Mouse (Mus musculus) embryonic facial prominence, embryonic 12.5 days (tissue): Measurements from ENCODE around the gene Lipc. TPM values are rescaled to one million over a fixed set of nuclear protein-coding genes. Genes with fewer than 3 reads are reported as not detected.

Experiments
- ATAC-seq: fragments of 200-750 bp; cut with Nextera tagmentation; 2 replicates; pipeline ENCODE4 v1.8.0; 2017; ENCODE audit not compliant: insufficient number of reproducible peaks, insufficient read depth, low FRiP score, low TSS enrichment
- H3K27ac ChIP-seq: fragments of 300-500 bp; sonication (generic); 2 replicates; pipeline ENCODE4 v1.5.1; 2016; ENCODE audit warnings: mild to moderate bottlenecking
- H3K27me3 ChIP-seq: fragments of 300-500 bp; sonication (generic); 2 replicates; pipeline ENCODE4 v1.6.1; 2016; ENCODE audit warnings: mild to moderate bottlenecking, moderate library complexity
- H3K36me3 ChIP-seq: fragments of 300-500 bp; sonication (generic); 2 replicates; pipeline ENCODE4 v1.6.1; 2016; ENCODE audit warnings: mild to moderate bottlenecking
- H3K4me1 ChIP-seq: fragments of 300-500 bp; sonication (generic); 2 replicates; pipeline ENCODE4 v1.6.1; 2016
- H3K4me2 ChIP-seq: fragments of 300-500 bp; sonication (generic); replicated peaks from 2 replicates; pipeline ENCODE4 v1.6.1; 2016; ENCODE audit warnings: mild to moderate bottlenecking, moderate library complexity
- H3K4me3 ChIP-seq: fragments of 300-500 bp; sonication (generic); 2 replicates; pipeline ENCODE4 v1.5.1; 2016; ENCODE audit warnings: mild to moderate bottlenecking
- H3K9ac ChIP-seq: fragments of 300-500 bp; sonication (generic); 2 replicates; pipeline ENCODE4 v1.6.1; 2016; ENCODE audit warnings: mild to moderate bottlenecking, moderate library complexity
- H3K9me3 ChIP-seq: fragments of 300-500 bp; sonication (generic); 2 replicates; pipeline ENCODE4 v1.6.1; 2016; ENCODE audit warnings: mild to moderate bottlenecking, moderate library complexity
- WGBS: fragments of 180-500 bp; shearing (Covaris S2); methylation state at CpG from one replicate; pipeline ENCODE4 v1.1.7; 2016; 5-methylcytosine and 5-hydroxymethylcytosine counted together
- polyA plus RNA-seq: library from polyadenylated mRNA; unstranded; fragments of >200 nt; fragmentation: Nextera tagmentation; extraction: Ambion mirVana; gene quantifications from 2 replicates; pipeline ENCODE4 v1.2.1, GENCODE M21; 2016

Lipc gene
- polyA plus RNA-seq, 1 experiment from 2014 or later = not detected

DNA sequence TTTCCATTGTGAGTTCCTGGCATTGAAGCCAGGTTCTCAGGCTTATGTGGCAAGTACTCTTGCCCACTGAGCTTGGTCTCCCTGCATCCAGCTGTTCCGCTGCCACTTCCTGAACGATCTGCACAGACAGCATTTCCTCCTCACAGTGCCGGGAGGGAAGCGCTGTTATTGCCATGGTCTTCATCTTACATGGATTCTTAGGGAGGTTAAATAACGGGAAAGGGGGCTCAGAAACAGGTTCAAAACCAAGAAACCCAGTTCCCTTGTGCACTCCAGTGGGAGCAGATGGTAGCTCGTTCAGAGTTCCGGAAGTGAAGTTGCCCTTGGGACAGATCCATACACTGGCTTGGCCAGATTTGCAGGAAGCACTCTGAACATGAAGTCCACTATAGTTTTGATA, 119.8 kb downstream of the Lipc start:
- Histone ChIP-seq H3K4me2 (no peak overlapping the region), H3K4me1 (peaks cover 10% of the 10 kb centered on the region; the same call in 1 of the 2 replicates), H3K4me3 (no peak overlapping the region), H3K27ac (no peak overlapping the region), H3K9me3 (no peaks in the 10 kb centered on the region), H3K36me3 (no peaks in the 10 kb centered on the region), H3K27me3 (no peaks in the 10 kb centered on the region), H3K9ac (no peak overlapping the region)
- 70% methylated on average over 7 of the region's 7 CpGs for WGBS
- no peak for ATAC-seq

DNA sequence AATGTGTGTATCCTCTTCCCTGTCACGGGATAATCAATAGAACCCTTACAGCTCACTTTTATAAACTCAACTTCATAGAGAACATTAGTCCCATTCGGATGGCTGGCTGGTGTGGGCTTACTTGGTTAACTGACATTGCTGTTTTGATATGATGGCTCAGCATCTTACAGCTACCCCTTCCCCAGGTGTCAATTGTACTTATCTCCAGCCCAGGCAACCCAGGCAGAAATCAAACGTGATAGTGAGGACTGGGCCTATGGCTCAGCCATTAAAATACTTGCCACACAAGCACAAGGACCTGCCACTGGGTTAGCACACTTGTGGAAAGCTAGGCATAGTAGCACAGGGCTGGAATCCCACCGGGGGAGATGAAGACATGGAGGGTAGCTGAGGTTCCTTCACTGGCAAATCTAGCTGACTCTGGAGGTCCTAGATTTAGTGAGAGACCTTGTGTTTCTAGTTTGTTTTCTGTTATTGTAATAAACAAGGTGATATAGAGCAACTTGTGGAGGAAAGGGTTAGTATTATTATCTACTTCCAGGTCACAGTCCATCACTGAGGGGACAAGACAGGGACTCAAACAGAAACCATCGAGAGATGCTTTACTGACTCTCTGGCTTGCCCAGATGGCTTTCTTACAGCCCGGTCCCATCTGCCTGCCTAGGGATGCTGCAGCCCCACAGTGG, 121.0 kb downstream of the Lipc start:
- Histone ChIP-seq H3K27ac (no peak overlapping the region), H3K4me1 (peaks cover 10% of the 10 kb centered on the region; the same call in 1 of the 2 replicates), H3K9ac (no peak overlapping the region), H3K9me3 (no peaks in the 10 kb centered on the region), H3K4me3 (no peak overlapping the region), H3K36me3 (no peaks in the 10 kb centered on the region), H3K4me2 (no peak overlapping the region), H3K27me3 (no peaks in the 10 kb centered on the region)
- no peak for ATAC-seq
- 75% methylated on average over 6 of the region's 6 CpGs for WGBS

DNA sequence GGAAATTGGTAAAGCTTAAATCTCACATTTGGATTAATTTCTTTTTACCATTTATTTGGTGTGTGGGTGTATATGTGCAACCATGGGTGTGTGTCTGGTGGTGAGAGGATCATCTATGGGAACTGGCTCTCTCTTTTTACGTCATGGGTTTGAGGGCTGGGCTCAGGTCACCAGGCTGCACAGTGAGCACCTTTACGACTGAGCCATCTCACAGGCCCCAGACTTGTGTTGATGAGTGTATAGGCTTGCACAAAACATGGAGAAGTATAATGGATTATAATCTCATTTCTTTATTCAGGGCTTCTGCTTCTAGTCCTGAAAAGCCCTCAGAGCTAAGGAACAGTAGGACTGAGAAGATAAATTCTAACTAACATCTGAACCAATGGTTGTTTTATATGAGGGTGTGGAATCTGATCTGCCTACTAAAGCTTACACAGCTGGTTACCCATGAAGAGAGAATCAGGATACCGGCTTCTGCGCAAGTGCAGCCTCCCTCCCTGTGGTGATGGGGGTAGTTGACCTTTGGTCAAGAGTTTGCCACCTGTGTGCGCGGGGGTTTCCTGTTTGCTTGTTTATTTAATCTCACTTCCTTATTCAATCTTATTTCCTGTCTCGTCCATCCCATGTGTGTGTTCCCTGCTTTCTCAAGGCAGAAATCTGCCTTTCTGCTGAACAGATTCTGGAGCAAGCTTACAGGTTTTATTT, 122.1 kb downstream of the Lipc start:
- Histone ChIP-seq H3K9me3 (no peaks in the 10 kb centered on the region), H3K4me3 (no peak overlapping the region), H3K36me3 (no peaks in the 10 kb centered on the region), H3K9ac (no peak overlapping the region), H3K4me2 (no peak overlapping the region), H3K4me1 (peaks cover 10% of the 10 kb centered on the region; the same call in 1 of the 2 replicates), H3K27ac (no peak overlapping the region), H3K27me3 (no peaks in the 10 kb centered on the region)
- ATAC-seq = no peak
- WGBS = 29% methylated on average over 7 of the region's 7 CpGs

DNA sequence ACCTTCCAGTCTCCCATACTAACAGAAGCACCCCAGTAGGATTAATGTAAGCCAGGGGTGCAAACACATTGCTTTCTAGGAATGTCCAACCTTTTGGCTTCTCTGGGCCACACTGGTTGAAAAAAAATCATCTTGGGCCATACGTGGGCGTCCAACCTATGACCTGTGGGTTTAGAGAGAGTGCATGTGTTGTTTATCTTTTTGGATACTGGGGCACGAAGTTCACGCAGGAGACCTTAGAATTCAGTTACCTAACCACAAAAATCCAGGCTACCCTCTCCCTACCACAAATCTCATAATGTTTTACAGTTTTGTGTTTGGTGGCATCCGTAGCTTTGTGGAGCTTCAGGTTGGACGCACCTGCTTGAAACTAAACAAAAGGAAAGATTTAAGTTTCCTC, 124.1 kb downstream of the Lipc start:
- ATAC-seq = no peak

DNA sequence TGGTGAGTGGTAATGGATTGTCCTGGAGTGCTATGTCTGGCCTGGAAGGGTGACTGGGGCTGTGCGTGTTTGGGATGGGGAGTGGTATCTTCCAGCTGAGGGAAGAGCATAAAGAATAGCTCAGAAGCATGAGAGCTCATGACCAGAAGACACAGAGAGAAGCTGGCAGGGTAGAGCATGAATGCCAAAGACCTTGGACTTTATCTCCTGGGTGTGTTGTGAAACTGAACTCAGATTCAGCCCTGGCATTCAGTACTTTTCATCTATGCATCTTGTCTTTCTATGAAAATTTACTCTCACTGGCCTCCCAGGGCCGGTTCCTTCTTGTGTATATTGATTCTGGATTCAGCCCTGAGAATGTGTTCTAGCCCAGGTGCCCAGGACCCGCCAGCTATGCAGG, 127.9 kb downstream of the Lipc start:
- WGBS = 79% methylated on average over 3 of the region's 3 CpGs
- H3K9me3 ChIP-seq = no peaks in the 10 kb centered on the region
- no peaks in the 10 kb centered on the region for H3K27me3 ChIP-seq
- H3K36me3 ChIP-seq = no peaks in the 10 kb centered on the region
- no peak for ATAC-seq
- no peak overlapping the region for H3K4me3 ChIP-seq
- H3K27ac ChIP-seq = no peak overlapping the region
- no peak overlapping the region for H3K9ac ChIP-seq
- no peak overlapping the region for H3K4me2 ChIP-seq
- no peaks in the 10 kb centered on the region for H3K4me1 ChIP-seq

More for the DNA sequence above, 124.1 kb downstream of the Lipc start:
- WGBS = 77% methylated on average over 6 of the region's 6 CpGs
- no peaks in the 10 kb centered on the region for H3K27me3 ChIP-seq
- H3K4me2 ChIP-seq = no peak overlapping the region
- H3K4me3 ChIP-seq = no peak overlapping the region
- H3K4me1 ChIP-seq = 0 out of 2 replicates have a peak, but pooled peaks cover 5% of the 10 kb centered on the region
- H3K27ac ChIP-seq = no peak overlapping the region
- no peak overlapping the region for H3K9ac ChIP-seq
- H3K9me3 ChIP-seq = no peaks in the 10 kb centered on the region
- no peaks in the 10 kb centered on the region for H3K36me3 ChIP-seq

DNA sequence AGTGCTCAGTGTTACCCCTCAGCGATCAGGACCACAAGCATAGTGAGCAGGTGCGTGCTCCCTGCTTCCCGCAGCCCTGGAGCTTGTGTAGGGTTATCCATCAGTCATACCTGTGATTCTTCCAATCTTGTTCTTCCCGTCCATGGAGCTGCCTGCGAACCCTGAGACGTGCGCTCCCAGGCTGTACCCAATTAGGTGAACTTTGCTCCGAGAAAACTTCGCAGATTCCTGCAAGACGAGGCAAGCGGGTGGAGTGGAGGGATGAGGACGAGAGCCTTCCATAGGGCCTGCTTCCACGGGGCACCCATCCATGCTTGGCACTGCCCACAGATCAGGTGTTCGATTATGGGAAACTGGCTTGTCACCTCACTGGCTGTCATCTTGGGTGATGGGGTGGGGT, 133.3 kb downstream of the Lipc start:
- Histone ChIP-seq H3K27me3 (no peaks in the 10 kb centered on the region), H3K36me3 (no peaks in the 10 kb centered on the region), H3K4me1 (no peaks in the 10 kb centered on the region), H3K9me3 (no peaks in the 10 kb centered on the region), H3K4me3 (no peak overlapping the region), H3K4me2 (no peak overlapping the region), H3K27ac (no peak overlapping the region), H3K9ac (no peak overlapping the region)
- no peak for ATAC-seq
- 75% methylated on average over 14 of the region's 14 CpGs for WGBS

DNA sequence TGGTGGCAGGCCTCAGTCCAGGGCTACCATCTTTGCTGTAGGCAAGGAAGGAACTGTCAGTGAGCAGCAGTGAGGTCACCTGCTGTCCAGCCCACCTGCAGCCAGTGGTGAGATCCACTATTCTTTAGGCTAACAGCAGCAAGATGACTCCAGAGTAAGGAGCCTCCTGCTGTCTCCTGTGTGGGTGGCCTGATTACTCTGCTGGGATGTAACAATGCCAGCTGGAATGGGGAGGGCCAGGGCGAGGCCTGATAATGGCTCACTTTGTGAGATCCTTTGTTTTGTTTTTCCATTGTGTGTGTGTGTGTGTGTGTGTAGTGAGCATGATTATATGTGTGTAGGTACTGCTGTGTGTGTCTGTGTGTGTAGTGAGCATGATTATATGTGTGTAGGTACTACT, 134.6 kb downstream of the Lipc start:
- Histone ChIP-seq H3K4me1 (no peaks in the 10 kb centered on the region), H3K27ac (no peak overlapping the region), H3K4me3 (no peak overlapping the region), H3K27me3 (no peaks in the 10 kb centered on the region), H3K4me2 (no peak overlapping the region), H3K9me3 (no peaks in the 10 kb centered on the region), H3K9ac (no peak overlapping the region), H3K36me3 (no peaks in the 10 kb centered on the region)
- ATAC-seq = no peak
- WGBS = 43% methylated on average over 1 of the region's 1 CpGs

DNA sequence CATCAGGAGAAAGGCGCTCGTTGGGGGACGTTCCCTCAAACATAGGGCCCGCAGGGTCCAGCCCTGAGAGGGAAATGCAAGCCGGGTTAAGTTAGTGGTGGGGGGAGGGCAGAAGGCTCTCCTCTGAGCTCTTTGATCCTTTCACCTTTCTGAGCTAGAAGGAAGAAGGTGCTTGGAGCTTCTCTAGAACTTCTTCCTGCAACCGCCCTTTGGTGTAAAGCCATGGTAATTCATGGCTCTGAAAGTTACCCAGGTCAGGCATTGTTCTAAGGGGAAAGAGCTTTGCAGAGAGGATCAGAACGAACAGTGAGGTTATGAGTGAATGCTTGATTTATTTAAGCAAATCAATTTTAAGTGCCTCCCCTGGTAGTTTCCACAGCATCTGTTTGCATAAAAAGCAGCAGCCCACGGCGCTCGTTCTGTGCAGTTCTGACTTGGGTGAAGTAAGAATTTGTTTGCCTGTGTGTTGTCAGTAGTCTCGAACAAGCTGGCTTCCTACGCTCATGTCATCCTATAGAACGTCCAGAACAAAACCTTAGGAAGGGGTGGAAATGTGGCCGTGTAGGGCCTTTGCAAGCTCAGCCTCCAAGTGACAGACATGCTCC, 135.2 kb downstream of the Lipc start:
- Histone ChIP-seq H3K27ac (no peak overlapping the region), H3K4me3 (no peak overlapping the region), H3K9me3 (no peaks in the 10 kb centered on the region), H3K4me2 (no peak overlapping the region), H3K9ac (no peak overlapping the region), H3K4me1 (no peaks in the 10 kb centered on the region), H3K27me3 (no peaks in the 10 kb centered on the region), H3K36me3 (no peaks in the 10 kb centered on the region)
- WGBS = 67% methylated on average over 14 of the region's 14 CpGs
- ATAC-seq = no peak

DNA sequence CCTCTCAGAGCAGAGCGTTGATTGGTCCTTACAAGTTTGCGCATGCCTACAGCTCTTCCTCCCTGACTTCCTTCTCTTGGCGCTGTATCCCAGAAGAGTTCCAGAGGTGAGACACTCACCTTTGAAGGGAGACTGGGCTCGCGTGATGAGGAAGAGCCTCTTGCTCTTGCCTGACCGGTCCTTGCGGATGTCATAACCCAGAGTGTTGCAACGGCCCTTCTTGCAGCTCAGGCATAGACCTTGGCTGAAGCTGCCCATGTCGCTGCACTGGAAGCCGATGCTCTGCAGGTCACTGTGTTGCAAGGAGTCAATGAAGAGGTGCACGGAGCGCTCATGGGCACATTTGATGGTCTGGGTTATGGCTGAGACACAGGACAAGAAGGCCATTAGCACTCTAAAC, 139.5 kb downstream of the Lipc start:
- Histone ChIP-seq H3K4me1 (peaks cover 4% of the 10 kb centered on the region; the same call in 1 of the 2 replicates), H3K9me3 (no peaks in the 10 kb centered on the region), H3K27me3 (no peaks in the 10 kb centered on the region), H3K27ac (no peak overlapping the region), H3K4me3 (no peak overlapping the region), H3K36me3 (no peaks in the 10 kb centered on the region), H3K9ac (no peak overlapping the region), H3K4me2 (no peak overlapping the region)
- WGBS = 92% methylated on average over 12 of the region's 12 CpGs
- ATAC-seq = no peak

DNA sequence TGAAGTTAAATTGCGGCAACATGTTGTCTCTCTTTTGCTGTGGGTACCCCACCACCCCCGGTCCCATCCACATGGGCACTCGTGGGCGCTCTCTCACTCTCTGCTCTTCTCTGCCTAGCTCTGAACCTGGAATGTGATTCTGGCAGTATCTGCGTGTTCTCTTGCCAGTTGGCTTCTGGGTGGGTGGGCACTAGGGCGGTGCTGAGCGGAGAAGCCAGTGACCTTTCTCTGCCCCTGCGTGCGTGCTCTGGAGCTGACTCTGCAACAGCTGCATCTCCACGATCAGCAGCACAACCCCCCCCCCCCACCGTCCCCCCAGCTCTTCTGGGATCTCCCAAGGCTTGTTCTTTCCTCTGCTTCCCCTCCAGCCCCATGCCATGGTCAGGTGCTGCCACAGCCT, 144.3 kb downstream of the Lipc start:
- Histone ChIP-seq H3K36me3 (no peaks in the 10 kb centered on the region), H3K9ac (no peak overlapping the region), H3K4me1 (peaks cover 4% of the 10 kb centered on the region; the same call in 1 of the 2 replicates), H3K9me3 (no peaks in the 10 kb centered on the region), H3K4me3 (no peak overlapping the region), H3K27me3 (no peaks in the 10 kb centered on the region), H3K4me2 (no peak overlapping the region), H3K27ac (no peak overlapping the region)
- 54% methylated on average over 11 of the region's 11 CpGs for WGBS
- no peak for ATAC-seq

DNA sequence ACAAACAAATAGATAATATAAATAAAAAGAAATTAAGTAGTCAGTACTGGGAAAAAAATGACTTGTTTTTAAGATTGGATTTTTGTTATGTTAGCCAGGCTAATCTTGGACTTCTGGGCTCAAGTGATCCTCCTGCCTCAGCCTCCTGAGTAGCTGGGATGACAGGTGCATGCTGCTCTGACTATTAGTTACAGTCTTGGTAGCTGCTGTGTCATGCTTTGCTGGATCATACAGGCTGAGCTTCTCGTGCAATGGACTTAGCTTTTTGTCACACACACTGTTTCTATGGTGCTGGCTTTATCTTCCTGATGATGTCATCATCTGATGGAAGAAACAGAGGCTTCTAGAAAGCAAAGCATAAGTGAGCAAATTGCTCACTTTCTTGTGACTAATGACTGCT, 146.0 kb downstream of the Lipc start:
- Histone ChIP-seq H3K4me3 (no peak overlapping the region), H3K27me3 (no peaks in the 10 kb centered on the region), H3K4me2 (no peak overlapping the region), H3K9ac (no peak overlapping the region), H3K9me3 (no peaks in the 10 kb centered on the region), H3K27ac (no peak overlapping the region), H3K36me3 (no peaks in the 10 kb centered on the region), H3K4me1 (peaks cover 4% of the 10 kb centered on the region; the same call in 1 of the 2 replicates)
- WGBS = 77% methylated on average over 1 of the region's 1 CpGs
- no peak for ATAC-seq

DNA sequence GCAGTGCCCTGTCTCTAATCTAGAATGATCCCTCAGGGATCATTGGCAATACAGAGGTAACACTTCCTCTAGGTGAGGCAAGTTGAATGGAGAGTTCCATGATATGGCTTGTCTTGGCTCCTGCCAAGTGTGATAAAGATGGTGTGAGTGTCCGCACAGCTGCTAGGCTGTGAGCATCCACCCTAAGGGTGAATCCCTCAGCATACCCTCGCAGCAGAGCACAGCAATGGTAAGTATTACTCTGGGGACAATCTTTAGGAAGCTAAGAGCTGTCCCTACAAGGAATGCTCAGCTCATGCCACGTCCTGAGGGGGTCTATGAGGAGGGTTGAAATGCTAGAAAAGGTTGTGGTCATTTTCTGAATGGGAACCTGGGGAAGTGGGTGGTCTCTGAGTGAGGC, 149.2 kb downstream of the Lipc start:
- no peak for ATAC-seq
- Histone ChIP-seq H3K9me3 (no peaks in the 10 kb centered on the region), H3K27ac (no peak overlapping the region), H3K4me1 (peaks cover 6% of the 10 kb centered on the region; the same call in 1 of the 2 replicates), H3K9ac (no peak overlapping the region), H3K27me3 (no peaks in the 10 kb centered on the region), H3K4me2 (no peak overlapping the region), H3K4me3 (no peak overlapping the region), H3K36me3 (no peaks in the 10 kb centered on the region)
- 79% methylated on average over 3 of the region's 3 CpGs for WGBS
